Mouse (Mus musculus) midbrain, embryonic 16.5 days (tissue): ENCODE measurements around the gene Ahr. TPM values are rescaled to one million over a fixed set of nuclear protein-coding genes. Genes with fewer than 3 reads are reported as not detected.

Experiments used
- ATAC-seq: fragments of 200-750 bp; cut with Nextera tagmentation; 2 replicates; pipeline ENCODE4 v1.8.0; 2017; ENCODE audit warnings: moderate TSS enrichment
- H3K27ac ChIP-seq: fragments of 300-500 bp; sonication (generic); 2 replicates; pipeline ENCODE4 v1.5.1; 2014; ENCODE audit warnings: mild to moderate bottlenecking, low read length, mixed read lengths
- H3K27me3 ChIP-seq: fragments of 300-500 bp; sonication (generic); 2 replicates; pipeline ENCODE4 v1.6.1; 2014; ENCODE audit warnings: low read depth, low read length, mixed read lengths; ENCODE audit not compliant: control insufficient read depth, insufficient read depth
- H3K36me3 ChIP-seq: fragments of 300-500 bp; sonication (generic); 2 replicates; pipeline ENCODE4 v1.6.1; 2014; ENCODE audit warnings: mild to moderate bottlenecking, low read length, moderate library complexity, mixed read lengths; ENCODE audit not compliant: control insufficient read depth, insufficient read depth
- H3K4me1 ChIP-seq: fragments of 300-500 bp; sonication (generic); 2 replicates; pipeline ENCODE4 v1.6.1; 2014; ENCODE audit warnings: mild to moderate bottlenecking, low read length, mixed read lengths; ENCODE audit not compliant: control insufficient read depth, insufficient read depth
- H3K4me2 ChIP-seq: fragments of 300-500 bp; sonication (generic); 2 replicates; pipeline ENCODE4 v1.6.1; 2014; ENCODE audit warnings: mild to moderate bottlenecking, low read length, mixed read lengths
- H3K4me3 ChIP-seq: fragments of 300-500 bp; sonication (generic); 2 replicates; pipeline ENCODE4 v1.5.1; 2014; ENCODE audit warnings: low read depth, mild to moderate bottlenecking, low read length, moderate library complexity, mixed read lengths
- H3K9ac ChIP-seq: fragments of 300-500 bp; sonication (generic); 2 replicates; pipeline ENCODE4 v1.6.1; 2014; ENCODE audit warnings: low read depth, low read length, mixed read lengths
- H3K9me3 ChIP-seq: fragments of 300-500 bp; sonication (generic); replicated peaks from 2 replicates; pipeline ENCODE4 v1.6.1; 2014; ENCODE audit warnings: mild to moderate bottlenecking, low read length, mixed read lengths; ENCODE audit not compliant: control insufficient read depth, poor library complexity, severe bottlenecking
- WGBS: fragments of 180-500 bp; shearing (Covaris S2); extraction: QIAGEN DNeasy Blood & Tissue Kit; methylation state at CpG from one replicate; pipeline ENCODE4 v1.1.7; 2014; 5-methylcytosine and 5-hydroxymethylcytosine counted together
- polyA plus RNA-seq: library from polyadenylated mRNA; unstranded; fragments of >200 nt; fragmentation: Nextera tagmentation; extraction: Ambion mirVana; gene quantifications from 2 replicates; pipeline ENCODE4 v1.2.1, GENCODE M21; 2015

Ahr gene
- polyA plus RNA-seq, 1 experiment from 2014 or later: 2.7 TPM

GRCm38 (mm10) chr12:35522585-35523103 lies 12.2 kb downstream of the Ahr start:
- Histone ChIP-seq H3K4me1 (no peaks in the 10 kb centered on the region), H3K9ac (no peak overlapping the region), H3K9me3 (no peaks in the 10 kb centered on the region), H3K4me3 (no peak overlapping the region), H3K4me2 (no peak overlapping the region), H3K27ac (no peak overlapping the region), H3K36me3 (no peaks in the 10 kb centered on the region), H3K27me3 (no peaks in the 10 kb centered on the region)
- 94% methylated on average over 9 of the region's 9 CpGs for WGBS
- no peak for ATAC-seq

DNA sequence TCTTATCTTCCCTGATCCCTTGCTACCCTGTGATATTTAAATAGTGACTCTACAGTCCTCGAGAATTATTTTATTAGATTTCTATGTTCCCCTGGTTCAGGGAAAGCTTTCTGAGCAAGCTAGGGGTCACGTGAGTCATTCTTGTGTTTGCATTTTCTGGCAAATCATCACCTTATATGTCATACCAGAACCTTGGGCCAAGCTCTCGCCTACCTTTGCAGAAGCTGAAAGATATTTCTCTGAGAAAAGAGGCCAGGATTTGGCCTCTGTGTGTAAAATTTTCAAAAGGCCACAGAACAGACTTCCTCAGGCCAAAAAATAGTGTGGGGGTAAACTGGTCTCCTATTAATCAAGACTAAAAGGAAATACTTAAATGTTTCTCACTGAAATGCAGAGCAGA lies 19.2 kb downstream of the Ahr start:
- Histone ChIP-seq H3K27me3 (no peaks in the 10 kb centered on the region), H3K36me3 (no peaks in the 10 kb centered on the region), H3K9me3 (no peaks in the 10 kb centered on the region), H3K4me2 (no peak overlapping the region), H3K4me3 (no peak overlapping the region), H3K4me1 (no peaks in the 10 kb centered on the region), H3K9ac (no peak overlapping the region), H3K27ac (no peak overlapping the region)
- ATAC-seq: no peak
- 72% methylated on average over 3 of the region's 3 CpGs for WGBS

GRCm38 (mm10) chr12:35514671-35515070 lies 20.2 kb downstream of the Ahr start:
- 21% methylated on average over 2 of the region's 2 CpGs for WGBS
- H3K36me3 ChIP-seq: no peaks in the 10 kb centered on the region
- no peaks in the 10 kb centered on the region for H3K27me3 ChIP-seq
- no peak overlapping the region for H3K9ac ChIP-seq
- H3K4me2 ChIP-seq: no peak overlapping the region
- H3K4me1 ChIP-seq: no peaks in the 10 kb centered on the region
- no peak for ATAC-seq
- H3K27ac ChIP-seq: no peak overlapping the region
- H3K9me3 ChIP-seq: no peaks in the 10 kb centered on the region
- H3K4me3 ChIP-seq: no peak overlapping the region

DNA sequence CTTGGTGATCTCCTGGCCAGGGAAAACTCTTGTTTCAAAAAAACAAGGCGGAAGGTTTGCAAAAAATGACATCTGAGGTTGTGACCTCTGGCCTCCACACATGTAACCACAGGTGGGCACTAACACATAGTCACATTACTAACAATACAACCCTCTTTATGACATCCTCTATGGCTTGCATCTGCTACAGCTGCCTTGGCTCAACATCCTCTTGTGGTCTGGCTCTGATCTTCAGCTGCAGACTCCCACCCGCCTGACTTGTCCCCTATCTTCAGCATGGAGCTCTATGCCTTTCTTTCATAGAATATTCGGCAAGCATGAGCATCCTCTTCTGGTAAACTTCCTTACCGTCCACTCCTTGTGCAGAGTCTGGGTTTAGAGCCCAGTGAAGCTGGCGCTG lies 24.1 kb downstream of the Ahr start:
- Histone ChIP-seq H3K9me3 (no peaks in the 10 kb centered on the region), H3K4me3 (no peak overlapping the region), H3K4me1 (no peaks in the 10 kb centered on the region), H3K27ac (no peak overlapping the region), H3K27me3 (no peaks in the 10 kb centered on the region), H3K4me2 (no peak overlapping the region), H3K36me3 (no peaks in the 10 kb centered on the region), H3K9ac (no peak overlapping the region)
- 93% methylated on average over 5 of the region's 5 CpGs for WGBS
- no peak for ATAC-seq

DNA sequence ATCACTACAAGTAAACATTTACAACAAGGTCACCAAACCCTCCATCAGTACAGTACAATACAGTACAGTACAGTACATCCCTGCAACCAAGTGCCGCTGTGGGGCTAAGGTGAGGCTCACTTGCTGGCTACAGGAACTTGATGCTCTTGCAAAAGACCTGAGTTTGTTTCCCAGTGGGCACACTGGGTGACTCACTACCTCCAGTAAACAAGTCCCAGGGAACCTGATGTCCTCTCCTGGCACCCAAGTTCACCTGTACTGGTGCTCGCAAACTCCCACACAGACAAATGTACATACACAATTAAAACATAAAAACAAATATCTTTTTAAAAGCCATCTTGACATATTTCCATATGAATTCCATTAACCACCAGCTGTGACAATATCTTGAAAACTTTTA lies 28.5 kb downstream of the Ahr start:
- Histone ChIP-seq H3K4me3 (no peak overlapping the region), H3K27me3 (no peaks in the 10 kb centered on the region), H3K36me3 (peaks cover 8% of the 10 kb centered on the region; the same call in 1 of the 2 replicates), H3K4me2 (no peak overlapping the region), H3K9me3 (no peaks in the 10 kb centered on the region), H3K27ac (no peak overlapping the region), H3K9ac (no peak overlapping the region), H3K4me1 (no peaks in the 10 kb centered on the region)
- ATAC-seq: no peak
- 93% methylated on average over 2 of the region's 2 CpGs for WGBS

DNA sequence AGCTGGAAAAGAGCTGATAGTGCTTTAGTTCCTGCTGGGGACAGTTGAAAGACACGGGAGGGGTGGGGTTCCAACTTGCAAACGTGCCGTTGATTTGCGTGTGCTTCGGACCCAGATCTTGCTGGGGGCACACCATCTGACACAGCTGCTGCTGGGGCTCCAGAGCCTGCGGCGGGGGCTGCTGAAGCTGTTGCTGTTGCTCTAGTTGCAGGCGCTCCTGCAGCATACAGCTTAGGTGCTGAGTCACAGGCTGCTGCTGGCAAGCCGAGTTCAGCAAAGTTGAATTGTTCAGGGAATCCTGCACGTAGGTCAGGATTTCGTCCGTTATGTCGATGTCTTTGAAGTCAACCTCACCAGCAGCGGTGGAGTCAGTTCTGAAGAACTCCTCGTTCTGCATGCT lies 30.8 kb downstream of the Ahr start:
- Histone ChIP-seq H3K9ac (no peak overlapping the region), H3K4me3 (no peak overlapping the region), H3K27me3 (no peaks in the 10 kb centered on the region), H3K36me3 (peaks cover 8% of the 10 kb centered on the region), H3K27ac (no peak overlapping the region), H3K9me3 (no peaks in the 10 kb centered on the region), H3K4me2 (no peak overlapping the region), H3K4me1 (no peaks in the 10 kb centered on the region)
- WGBS: 87% methylated on average over 15 of the region's 15 CpGs
- ATAC-seq: no peak

- no peak overlapping the region for H3K9ac ChIP-seq
- no peak for ATAC-seq
- H3K27ac ChIP-seq: no peak overlapping the region
- no peaks in the 10 kb centered on the region for H3K27me3 ChIP-seq
- H3K4me3 ChIP-seq: no peak overlapping the region
- H3K4me2 ChIP-seq: no peak overlapping the region
- peaks cover 8% of the 10 kb centered on the region for H3K36me3 ChIP-seq
- H3K4me1 ChIP-seq: no peaks in the 10 kb centered on the region
- no peaks in the 10 kb centered on the region for H3K9me3 ChIP-seq
- 93% methylated on average over 7 of the region's 7 CpGs for WGBS
These were observed 31.3 kb downstream of the Ahr start for GRCm38 (mm10) chr12:35503586-35503985.

- no peak overlapping the region for H3K9ac ChIP-seq
- no peak for ATAC-seq
- no peaks in the 10 kb centered on the region for H3K27me3 ChIP-seq
- no peak overlapping the region for H3K27ac ChIP-seq
- H3K4me3 ChIP-seq: no peak overlapping the region
- H3K36me3 ChIP-seq: peaks cover 8% of the 10 kb centered on the region
- H3K9me3 ChIP-seq: no peaks in the 10 kb centered on the region
- H3K4me2 ChIP-seq: no peak overlapping the region
- 14% methylated on average over 2 of the region's 2 CpGs for WGBS
- H3K4me1 ChIP-seq: no peaks in the 10 kb centered on the region
These were observed 33.4 kb downstream of the Ahr start for GRCm38 (mm10) chr12:35501476-35501875.

- no peak for ATAC-seq
- no peak overlapping the region for H3K27ac ChIP-seq
- 81% methylated on average over 4 of the region's 4 CpGs for WGBS
- no peak overlapping the region for H3K9ac ChIP-seq
- no peaks in the 10 kb centered on the region for H3K27me3 ChIP-seq
- no peaks in the 10 kb centered on the region for H3K4me1 ChIP-seq
- H3K9me3 ChIP-seq: no peaks in the 10 kb centered on the region
- no peak overlapping the region for H3K4me2 ChIP-seq
- no peak overlapping the region for H3K4me3 ChIP-seq
- no peaks in the 10 kb centered on the region; the same call in 1 of the 2 replicates for H3K36me3 ChIP-seq
These were observed 39.6 kb downstream of the Ahr start for GRCm38 (mm10) chr12:35495195-35495594.
